In the genomic region with DNA sequence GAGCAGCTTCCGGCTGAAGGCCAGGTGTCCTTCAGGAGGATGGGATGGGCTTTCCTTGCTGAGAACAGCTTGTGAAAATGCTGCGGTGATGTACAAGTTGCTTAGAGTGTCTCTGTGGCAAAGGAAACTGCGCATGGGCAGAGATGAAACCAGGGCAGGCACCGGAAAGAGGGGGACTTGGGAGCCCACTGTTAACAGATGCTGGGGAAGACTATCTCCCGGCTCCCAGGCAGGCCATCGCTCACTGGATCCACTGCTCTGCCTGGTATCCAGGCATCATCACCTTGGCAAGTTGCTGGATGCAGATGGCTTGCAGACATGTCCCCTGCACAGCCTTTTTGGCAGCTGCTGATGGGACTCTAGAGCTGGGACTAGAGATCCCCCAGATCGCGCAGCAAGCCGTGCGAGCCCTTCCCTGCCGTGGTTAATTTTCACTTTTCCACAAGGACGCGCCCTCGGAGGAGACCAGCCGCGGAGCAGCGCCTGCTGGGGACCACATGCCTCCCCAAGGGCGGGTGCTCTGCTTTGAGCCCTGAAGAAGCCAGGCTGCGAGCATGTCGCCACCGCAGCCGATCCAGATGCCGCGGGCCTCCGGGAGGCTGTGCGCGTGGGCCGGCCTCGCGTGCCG, we compare ENCODE assay signal across 8 mouse cellular contexts.
DNase-seq lines count a peak whose midpoint lies in the region; ATAC-seq lines count a peak whose summit lies in the region.

No protein-coding gene starts in this region.

- peak; percentile 42 for DNase-seq in adipocyte (ENCODE audit: low spot score)
- peak; percentile 76 for DNase-seq in limb, embryonic 10.5 days (ENCODE audit: low spot score)
- peak; percentile 6 for DNase-seq in naive thymus-derived CD4-positive, alpha-beta T cell, adult 2 months (ENCODE audit: low read depth)
- peak; percentile 49 to 52 for DNase-seq in thymus, postnatal 10 days (ENCODE audit: low spot score in 2 of 2)

- peak overlapping the region; percentile 93 for H3K4me2 ChIP-seq in embryonic facial prominence, embryonic 15.5 days (replicated peaks)
- peak overlapping the region; percentile 84 for H3K4me2 ChIP-seq in hindbrain, embryonic 12.5 days (replicated peaks)

- no peaks in the 10 kb centered on the region for H3K4me1 ChIP-seq in erythroblast, embryonic 14.5 days (ENCODE audit: control insufficient read depth)
- H3K4me1 ChIP-seq in embryonic facial prominence, embryonic 15.5 days, result peaks cover 52% of the 10 kb centered on the region
- peaks cover 26% of the 10 kb centered on the region for H3K4me1 ChIP-seq in hindbrain, embryonic 12.5 days
- H3K4me1 ChIP-seq in limb, embryonic 10.5 days, result peaks cover 44% of the 10 kb centered on the region

- no peak for ATAC-seq in erythroblast, adult 5-6 weeks (replicated peaks; ENCODE audit: low FRiP score, poor library complexity, severe bottlenecking)
- ATAC-seq in embryonic facial prominence, embryonic 15.5 days (ENCODE audit: insufficient number of reproducible peaks, low FRiP score, low TSS enrichment, low read depth), result peak; percentile 77
- peak; percentile 69 for ATAC-seq in hindbrain, embryonic 12.5 days (ENCODE audit: low FRiP score)

- H3K27me3 ChIP-seq in erythroblast, embryonic 14.5 days (ENCODE audit: control insufficient read depth), result peaks cover 42% of the 10 kb centered on the region
- peaks cover 4% of the 10 kb centered on the region; the same call in 1 of the 2 replicates for H3K27me3 ChIP-seq in embryonic facial prominence, embryonic 15.5 days
- H3K27me3 ChIP-seq in hindbrain, embryonic 12.5 days, result peaks cover 66% of the 10 kb centered on the region
- H3K27me3 ChIP-seq in limb, embryonic 10.5 days (ENCODE audit: low read depth, poor library complexity, severe bottlenecking), result peaks cover 47% of the 10 kb centered on the region

- peak overlapping the region; percentile 46 for H3K9ac ChIP-seq in embryonic facial prominence, embryonic 15.5 days
- H3K9ac ChIP-seq in hindbrain, embryonic 12.5 days, result peak overlapping the region; percentile 77

- peak overlapping the region; percentile 90 for H3K27ac ChIP-seq in embryonic facial prominence, embryonic 15.5 days (replicated peaks)
- H3K27ac ChIP-seq in hindbrain, embryonic 12.5 days, result peak overlapping the region; percentile 76
- H3K27ac ChIP-seq in limb, embryonic 10.5 days, result peak overlapping the region; percentile 97

- H3K9me3 ChIP-seq in erythroblast, embryonic 14.5 days (ENCODE audit: control insufficient read depth, low read length), result no peaks in the 10 kb centered on the region
- H3K9me3 ChIP-seq in embryonic facial prominence, embryonic 15.5 days (replicated peaks), result no peaks in the 10 kb centered on the region
- H3K9me3 ChIP-seq in hindbrain, embryonic 12.5 days (replicated peaks), result no peaks in the 10 kb centered on the region
- no peaks in the 10 kb centered on the region for H3K9me3 ChIP-seq in limb, embryonic 10.5 days (replicated peaks)

- H3K36me3 ChIP-seq in erythroblast, embryonic 14.5 days (ENCODE audit: control insufficient read depth), result no peaks in the 10 kb centered on the region
- H3K36me3 ChIP-seq in embryonic facial prominence, embryonic 15.5 days, result no peaks in the 10 kb centered on the region
- H3K36me3 ChIP-seq in hindbrain, embryonic 12.5 days, result no peaks in the 10 kb centered on the region
- no peaks in the 10 kb centered on the region for H3K36me3 ChIP-seq in limb, embryonic 10.5 days

- peak overlapping the region; percentile 42 for H3K4me3 ChIP-seq in erythroblast, embryonic 14.5 days (replicated peaks)
- peak overlapping the region; percentile 54 for H3K4me3 ChIP-seq in embryonic facial prominence, embryonic 15.5 days (replicated peaks)
- H3K4me3 ChIP-seq in hindbrain, embryonic 12.5 days, result peak overlapping the region; percentile 53
- peak overlapping the region; percentile 69 for H3K4me3 ChIP-seq in limb, embryonic 10.5 days

- WGBS in embryonic facial prominence, embryonic 15.5 days, result 3% methylated on average over 31 of the region's 31 CpGs
- 5% methylated on average over 31 of the region's 31 CpGs for WGBS in hindbrain, embryonic 12.5 days
- 4% methylated on average over 31 of the region's 31 CpGs for WGBS in limb, embryonic 10.5 days

Comparison
In these comparisons a context has a peak if more than half of its experiments do, and no peak if none do; other contexts are left out.
1. DNase-seq: peak in every context shown above with its lines; median percentile 76 in limb, embryonic 10.5 days; 50 in thymus, postnatal 10 days; 42 in adipocyte; 6 in naive thymus-derived CD4-positive, alpha-beta T cell, adult 2 months.